Comparison of ENCODE assay signal across 8 mouse cellular contexts in the genomic region with DNA sequence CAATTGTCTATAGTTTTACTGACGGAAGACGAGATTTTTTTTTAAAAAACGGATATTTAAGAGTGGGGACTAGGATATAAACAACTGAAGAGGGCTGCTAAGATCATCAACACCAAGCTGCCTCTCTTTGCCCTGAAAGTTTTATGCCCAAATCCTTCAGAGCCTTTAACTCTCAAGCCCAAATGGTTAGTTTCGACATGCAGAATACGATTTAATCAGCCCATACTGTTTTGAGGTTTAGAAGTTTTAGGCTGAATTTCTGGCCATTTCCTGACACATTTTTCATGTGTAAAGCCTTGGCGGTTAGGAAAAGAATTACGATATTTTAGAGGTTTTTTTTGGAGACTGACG. TPM values are rescaled to one million over a fixed set of nuclear protein-coding genes. Genes with fewer than 3 reads are reported as not detected.
DNase-seq lines count a peak whose midpoint lies in the region; ATAC-seq and TF ChIP-seq lines count a peak whose summit lies in the region.

No protein-coding gene starts in this region.

- H3K27ac ChIP-seq in kidney, embryonic 16.5 days (ENCODE audit: low read length): 0 out of 2 replicates have a peak overlapping the region, but pooled peaks have one; percentile 8
- peak overlapping the region; percentile 91; the same call in 1 of the 2 replicates for H3K27ac ChIP-seq in embryonic facial prominence, embryonic 12.5 days
- no peak overlapping the region for H3K27ac ChIP-seq in intestine, embryonic 14.5 days (ENCODE audit: low read depth)
- no peak overlapping the region for H3K27ac ChIP-seq in midbrain, postnatal 0 days (ENCODE audit: low read depth, low read length)

- peaks cover 7% of the 10 kb centered on the region for H3K4me1 ChIP-seq in kidney, embryonic 16.5 days (ENCODE audit: insufficient read depth, low read length)
- H3K4me1 ChIP-seq in embryonic facial prominence, embryonic 12.5 days: peaks cover 14% of the 10 kb centered on the region; the same call in 1 of the 2 replicates
- peaks cover 12% of the 10 kb centered on the region for H3K4me1 ChIP-seq in intestine, embryonic 14.5 days (replicated peaks; ENCODE audit: control insufficient read depth, insufficient read depth, low read length)
- H3K4me1 ChIP-seq in midbrain, postnatal 0 days (ENCODE audit: insufficient read depth, low read length): 0 out of 2 replicates have a peak, but pooled peaks cover 6% of the 10 kb centered on the region

- H3K9ac ChIP-seq in kidney, embryonic 16.5 days (replicated peaks; ENCODE audit: low read length): peak overlapping the region; percentile 95; the same call in 1 of the 2 replicates
- H3K9ac ChIP-seq in embryonic facial prominence, embryonic 12.5 days: no peak overlapping the region; the same call in 1 of the 2 replicates
- H3K9ac ChIP-seq in intestine, embryonic 14.5 days (ENCODE audit: low read length): peak overlapping the region; percentile 93
- 0 out of 2 replicates have a peak overlapping the region, but pooled peaks have one; percentile 94 for H3K9ac ChIP-seq in midbrain, postnatal 0 days (replicated peaks; ENCODE audit: low read length, poor library complexity, severe bottlenecking)

- no peaks in the 10 kb centered on the region for H3K36me3 ChIP-seq in kidney, embryonic 16.5 days (ENCODE audit: insufficient read depth, low read length)
- H3K36me3 ChIP-seq in embryonic facial prominence, embryonic 12.5 days: no peaks in the 10 kb centered on the region
- H3K36me3 ChIP-seq in intestine, embryonic 14.5 days (ENCODE audit: control insufficient read depth, insufficient read depth, low read length): peaks cover 1% of the 10 kb centered on the region; the same call in 1 of the 2 replicates
- H3K36me3 ChIP-seq in midbrain, postnatal 0 days (ENCODE audit: insufficient read depth, low read length): no peaks in the 10 kb centered on the region

- peak overlapping the region; percentile 86 for H3K4me2 ChIP-seq in kidney, embryonic 16.5 days (replicated peaks; ENCODE audit: low read depth, low read length)
- peak overlapping the region; percentile 60 for H3K4me2 ChIP-seq in embryonic facial prominence, embryonic 12.5 days (replicated peaks)
- H3K4me2 ChIP-seq in intestine, embryonic 14.5 days (ENCODE audit: low read length): peak overlapping the region; percentile 70
- H3K4me2 ChIP-seq in midbrain, postnatal 0 days (ENCODE audit: low read depth, low read length, poor library complexity, severe bottlenecking): peak overlapping the region; percentile 60

- TF ChIP-seq CTCF in midbrain, postnatal 0 days (IDR thresholded peaks at IDR 0.05): no peak

- no peak for DNase-seq in kidney, postnatal 25 days
- DNase-seq in intestine, embryonic 14.5 days (ENCODE audit: low spot score): no peak
- DNase-seq in midbrain, postnatal 0 days (ENCODE audit: low spot score): no peak
- no peak for DNase-seq in retina, embryonic 14.5 days (ENCODE audit: low spot score)
- no peak for DNase-seq in urinary bladder, postnatal 25 days (ENCODE audit: low spot score)
- DNase-seq in adrenal gland, adult (ENCODE audit: inconsistent age in 2 of 2, low spot score in 1 of 2): no peak

- H3K9me3 ChIP-seq in kidney, embryonic 16.5 days (ENCODE audit: low read length): 0 out of 2 replicates have a peak, but pooled peaks cover 2% of the 10 kb centered on the region
- no peaks in the 10 kb centered on the region for H3K9me3 ChIP-seq in embryonic facial prominence, embryonic 12.5 days
- no peaks in the 10 kb centered on the region for H3K9me3 ChIP-seq in intestine, embryonic 14.5 days (ENCODE audit: control insufficient read depth, low read length)
- no peaks in the 10 kb centered on the region for H3K9me3 ChIP-seq in midbrain, postnatal 0 days (ENCODE audit: low read length)

- 47% methylated on average over 8 of the region's 8 CpGs for WGBS in kidney, embryonic 16.5 days
- WGBS in embryonic facial prominence, embryonic 12.5 days: 47% methylated on average over 8 of the region's 8 CpGs
- whole genome bisulfite sequencing in intestine, embryonic 14.5 days: 52% methylated on average over 8 of the region's 8 CpGs
- 43% methylated on average over 8 of the region's 8 CpGs for WGBS in midbrain, postnatal 0 days

- ATAC-seq in kidney, embryonic 16.5 days (ENCODE audit: low FRiP score, low TSS enrichment): no peak; the same call in 1 of the 2 replicates
- ATAC-seq in embryonic facial prominence, embryonic 12.5 days (ENCODE audit: insufficient number of reproducible peaks, insufficient read depth, low FRiP score, low TSS enrichment): 0 out of 2 replicates have a peak, but pooled peaks have one; percentile 7
- no peak for ATAC-seq in intestine, embryonic 14.5 days (replicated peaks; ENCODE audit: low FRiP score, low TSS enrichment, low read depth)
- ATAC-seq in midbrain, postnatal 0 days (ENCODE audit: low FRiP score): peak; percentile 8; the same call in 1 of the 2 replicates

- peak overlapping the region; percentile 94 for H3K4me3 ChIP-seq in kidney, embryonic 16.5 days (ENCODE audit: low read length)
- H3K4me3 ChIP-seq in embryonic facial prominence, embryonic 12.5 days: peak overlapping the region; percentile 93
- peak overlapping the region; percentile 95 for H3K4me3 ChIP-seq in intestine, embryonic 14.5 days (ENCODE audit: low read depth, low read length)
- H3K4me3 ChIP-seq in midbrain, postnatal 0 days (ENCODE audit: low read depth, low read length): peak overlapping the region; percentile 91

- H3K27me3 ChIP-seq in kidney, embryonic 16.5 days (ENCODE audit: insufficient read depth, low read length): no peaks in the 10 kb centered on the region
- H3K27me3 ChIP-seq in embryonic facial prominence, embryonic 12.5 days: no peaks in the 10 kb centered on the region
- H3K27me3 ChIP-seq in intestine, embryonic 14.5 days (replicated peaks; ENCODE audit: control insufficient read depth, insufficient read depth, low read length): no peaks in the 10 kb centered on the region
- no peaks in the 10 kb centered on the region for H3K27me3 ChIP-seq in midbrain, postnatal 0 days (ENCODE audit: insufficient read depth, low read length)

RNA-seq across cellular contexts. Expression of a gene that starts 0.3 kb away (rescaled TPM):
- polyA plus RNA-seq in kidney, embryonic 16.5 days (2015; fragmentation: Nextera tagmentation; extraction: Ambion mirVana): 50.4 and 52.9 TPM in 2 replicates
- 77.0 and 84.7 TPM in 2 replicates for polyA plus RNA-seq in embryonic facial prominence, embryonic 12.5 days (2016; fragmentation: Nextera tagmentation; extraction: Ambion mirVana)
- 56.4 and 58.7 TPM in 2 replicates for polyA plus RNA-seq in intestine, embryonic 14.5 days (2014; fragmentation: Nextera tagmentation; extraction: Ambion mirVana)
- total RNA-seq in midbrain, postnatal 0 days (2014; rRNA removed): 38.3 and 52.2 TPM in 2 replicates
- polyA plus RNA-seq in midbrain, postnatal 0 days (2015; fragmentation: Nextera tagmentation; extraction: Ambion mirVana): 32.6 and 40.7 TPM in 2 replicates

RNA-seq across cellular contexts. Expression of a gene that starts 38.0 kb away (rescaled TPM):
- 400 and 420 TPM in 2 replicates for polyA plus RNA-seq in kidney, embryonic 16.5 days (2015; fragmentation: Nextera tagmentation; extraction: Ambion mirVana)
- 505 and 538 TPM in 2 replicates for polyA plus RNA-seq in embryonic facial prominence, embryonic 12.5 days (2016; fragmentation: Nextera tagmentation; extraction: Ambion mirVana)
- polyA plus RNA-seq in intestine, embryonic 14.5 days (2014; fragmentation: Nextera tagmentation; extraction: Ambion mirVana): 390 and 402 TPM in 2 replicates
- 164 and 285 TPM in 2 replicates for total RNA-seq in midbrain, postnatal 0 days (2014; rRNA removed)
- 443 and 445 TPM in 2 replicates for polyA plus RNA-seq in midbrain, postnatal 0 days (2015; fragmentation: Nextera tagmentation; extraction: Ambion mirVana)

RNA-seq across cellular contexts. Expression of a gene that starts 39.6 kb away (rescaled TPM):
- polyA plus RNA-seq in kidney, embryonic 16.5 days (2015; fragmentation: Nextera tagmentation; extraction: Ambion mirVana): 7.7 and 8.4 TPM in 2 replicates
- 14.2 and 16.5 TPM in 2 replicates for polyA plus RNA-seq in embryonic facial prominence, embryonic 12.5 days (2016; fragmentation: Nextera tagmentation; extraction: Ambion mirVana)
- 7.5 and 10.2 TPM in 2 replicates for polyA plus RNA-seq in intestine, embryonic 14.5 days (2014; fragmentation: Nextera tagmentation; extraction: Ambion mirVana)
- total RNA-seq in midbrain, postnatal 0 days (2014; rRNA removed): 20.5 and 29.5 TPM in 2 replicates
- polyA plus RNA-seq in midbrain, postnatal 0 days (2015; fragmentation: Nextera tagmentation; extraction: Ambion mirVana): 6.5 and 7.9 TPM in 2 replicates

Comparison
In these comparisons a context has a peak if more than half of its experiments do, and no peak if none do; other contexts are left out.
1. ATAC-seq: peak in embryonic facial prominence, embryonic 12.5 days (single experiment) and midbrain, postnatal 0 days (single experiment); none in kidney, embryonic 16.5 days (single experiment) and intestine, embryonic 14.5 days (single experiment).
2. H3K27ac ChIP-seq: peak in kidney, embryonic 16.5 days (single experiment) and embryonic facial prominence, embryonic 12.5 days (single experiment); none in intestine, embryonic 14.5 days (single experiment) and midbrain, postnatal 0 days (single experiment).
3. Peak in every context shown above with its lines, with median percentiles within 50 percentile points of each other: H3K4me2 ChIP-seq and H3K4me3 ChIP-seq.